Mouse (Mus musculus) c-Kit-negative CD71-positive TER-119-positive erythroid progenitor cells, embryonic 14.5 days (primary cell): ENCODE data around the gene Cd274.

ENCODE experiments used
- DNase-seq: peaks from one replicate; pipeline ENCODE4 v3.0.0-alpha.2; 2013; ENCODE audit warnings: low read depth, low spot score

Gene Cd274

DNA sequence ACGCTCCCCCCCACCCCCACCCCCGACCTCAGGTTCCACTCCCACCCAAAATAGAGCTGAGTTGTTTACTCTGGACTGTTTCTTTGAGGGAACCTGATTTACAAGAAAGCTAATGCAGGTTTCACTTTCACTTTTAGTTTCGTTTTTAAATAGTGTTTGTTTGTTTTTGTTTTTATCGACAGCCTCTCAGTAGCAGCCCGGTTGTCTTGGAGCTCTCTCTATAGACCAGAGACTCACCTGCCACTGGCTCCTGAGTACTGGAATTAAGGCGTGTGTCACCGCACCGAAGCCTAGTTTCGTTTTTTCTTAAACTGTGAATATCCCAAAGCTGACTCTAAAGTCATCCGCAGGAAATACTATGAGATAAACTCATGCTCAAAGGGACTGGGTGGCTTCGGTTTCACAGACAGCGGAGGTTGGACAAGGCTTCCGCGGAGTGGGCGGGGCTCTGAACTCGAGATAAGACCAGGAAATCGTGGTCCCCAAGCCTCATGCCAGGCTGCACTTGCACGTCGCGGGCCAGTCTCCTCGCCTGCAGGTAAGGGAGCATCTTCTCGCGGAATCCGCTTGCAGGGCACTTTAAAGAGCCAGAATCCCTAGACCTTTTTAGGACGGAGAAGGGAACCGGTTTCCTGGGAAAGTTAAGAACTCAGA is at the start of gene Cd274, which contains the start of gene Plgrkt:
Gene Cd274, plus strand, starts transcription at position 487 of the 654 bp plus-strand sequence.
Gene Plgrkt, minus strand, starts transcription at position 422 of the 654 bp plus-strand sequence.
- DNase-seq = peak; percentile 79

DNA sequence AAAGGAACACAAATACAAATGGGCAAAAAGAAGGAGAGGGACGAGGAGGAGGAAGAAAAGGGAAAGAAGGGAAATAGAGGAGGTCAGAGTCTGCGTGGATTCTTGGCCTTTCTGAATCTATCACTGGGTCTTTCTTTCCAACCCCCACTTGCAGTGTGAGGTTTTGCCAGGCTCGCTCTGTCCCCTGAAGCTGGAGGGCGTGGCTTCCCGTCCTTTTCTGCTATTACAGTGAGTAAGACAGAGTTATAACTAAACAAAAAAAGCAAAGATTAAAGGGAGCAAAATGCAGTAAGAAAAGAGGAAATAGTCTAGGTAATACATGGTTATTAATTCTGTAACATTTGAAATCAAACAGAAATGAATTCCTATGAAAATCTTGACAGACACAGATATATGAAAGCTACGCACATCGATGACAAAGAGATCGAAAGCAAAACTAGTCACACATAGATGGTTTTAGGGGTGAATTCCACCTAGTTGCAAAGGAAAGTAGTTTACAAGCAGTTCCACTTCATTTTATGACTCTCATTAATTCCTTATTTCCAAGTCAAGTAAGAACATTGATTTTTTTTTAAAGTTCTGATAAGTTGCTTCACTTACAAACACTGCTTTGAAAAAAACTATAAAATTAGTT is 43.7 kb upstream of the Cd274 start:
- no peak for DNase-seq

DNA sequence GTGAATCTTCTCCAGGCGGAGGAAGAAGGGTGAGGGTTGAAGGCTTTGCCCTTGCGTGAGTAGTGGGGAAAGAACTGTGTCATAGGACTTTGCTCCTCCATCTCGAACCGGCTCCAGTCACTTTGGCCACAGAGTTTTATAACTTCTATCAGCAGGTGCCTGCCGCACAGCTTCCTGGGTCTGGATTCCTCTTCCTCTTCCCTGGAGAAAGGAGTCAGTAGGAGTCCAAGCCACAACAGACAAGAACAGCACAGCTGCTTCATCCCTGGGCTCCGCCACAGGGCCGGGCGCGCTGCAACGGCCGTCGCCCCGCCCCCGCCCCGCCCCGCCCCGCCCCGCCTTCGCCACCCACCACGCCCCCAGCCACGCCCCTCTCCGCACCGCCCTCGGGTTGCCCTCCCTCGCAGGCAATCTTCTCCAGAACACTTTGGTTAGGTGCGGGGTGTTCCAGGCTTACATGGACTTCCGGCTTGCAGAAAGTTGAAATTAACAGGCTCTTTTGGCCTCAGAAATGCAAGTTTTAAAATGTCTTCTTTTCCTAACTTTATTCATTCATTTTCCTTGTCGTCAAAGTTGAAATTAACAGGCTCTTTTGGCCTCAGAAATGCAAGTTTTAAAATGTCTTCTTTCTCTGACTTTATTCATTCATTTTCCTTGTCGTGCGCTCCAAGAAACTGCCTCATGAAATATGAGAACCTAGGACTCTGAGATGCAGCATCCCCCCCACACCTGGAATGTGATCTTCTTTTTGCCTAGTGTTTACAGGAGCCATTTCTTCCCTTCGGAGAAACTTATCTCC is 42.0 kb upstream of the Cd274 start, which contains the start of gene Insl6:
Gene Insl6, minus strand, starts transcription at position 304 of the 799 bp plus-strand sequence.
- DNase-seq = peak; percentile 42

DNA sequence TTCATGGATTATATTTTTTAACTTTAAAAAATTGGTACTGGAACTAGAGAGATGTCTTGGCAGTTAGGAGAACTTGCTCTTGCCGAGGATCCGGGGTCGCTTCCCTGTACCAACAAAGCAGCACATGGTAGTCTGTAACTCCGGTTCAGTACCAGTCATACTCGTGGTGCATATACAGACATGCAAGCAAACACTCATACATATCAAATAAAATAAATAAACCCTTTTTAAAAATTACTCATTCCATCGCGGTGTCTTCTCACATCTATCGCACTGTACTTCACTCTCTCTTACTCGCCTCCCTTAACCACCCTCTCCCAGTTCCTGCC is 41.4 kb upstream of the Cd274 start:
- DNase-seq = no peak

DNA sequence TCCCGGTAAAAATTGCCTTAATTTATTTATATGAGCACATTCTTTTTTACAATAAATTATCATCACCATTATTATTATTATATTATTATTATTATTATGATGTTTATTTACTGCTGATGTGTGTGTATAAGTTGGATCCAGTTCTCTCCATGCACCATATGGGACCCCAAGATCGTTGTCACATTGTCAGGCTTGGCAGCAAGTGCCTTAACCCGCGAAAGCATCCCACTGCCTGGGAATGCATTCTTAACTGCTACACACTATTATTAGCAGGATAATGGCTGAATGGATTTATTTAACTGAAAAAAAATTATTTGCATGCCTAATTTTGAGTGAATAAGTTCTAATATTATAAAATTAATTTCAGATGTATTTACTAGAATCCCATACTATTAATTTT is 40.9 kb upstream of the Cd274 start:
- no peak for DNase-seq

DNA sequence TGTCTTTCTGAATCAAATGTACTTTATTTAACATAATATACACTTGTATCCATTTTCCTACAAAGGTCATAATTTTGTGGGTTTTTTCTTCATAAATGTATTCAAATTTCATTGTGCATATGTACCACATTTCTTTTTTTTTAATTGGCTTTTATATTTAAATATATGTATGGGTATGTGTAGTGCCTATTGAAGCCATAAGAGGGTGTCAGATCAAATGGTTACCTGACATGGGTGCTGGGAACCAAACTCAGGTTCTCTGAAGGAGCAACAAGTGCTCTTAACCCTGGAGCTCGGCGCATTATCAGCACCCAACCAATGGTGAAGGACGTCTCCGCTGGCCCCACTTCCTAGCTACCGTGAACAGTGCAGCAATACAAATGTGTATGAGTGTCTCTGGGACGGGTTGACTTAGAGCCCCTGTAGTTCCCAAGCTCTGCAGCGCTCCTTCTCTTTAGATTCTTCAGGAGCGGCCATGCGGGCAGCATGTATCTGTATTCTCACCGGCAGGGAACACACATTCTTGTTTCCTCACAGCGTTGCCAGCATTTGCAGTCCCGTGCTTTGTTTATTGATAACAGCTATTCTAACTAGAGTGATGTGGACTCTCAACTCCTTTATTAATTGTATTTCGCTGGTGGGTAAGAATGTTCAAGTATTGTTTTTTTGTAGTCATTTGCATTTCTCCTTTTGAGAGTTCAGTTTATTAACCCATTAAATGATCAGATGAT is 40.3 kb upstream of the Cd274 start:
- no peak for DNase-seq

DNA sequence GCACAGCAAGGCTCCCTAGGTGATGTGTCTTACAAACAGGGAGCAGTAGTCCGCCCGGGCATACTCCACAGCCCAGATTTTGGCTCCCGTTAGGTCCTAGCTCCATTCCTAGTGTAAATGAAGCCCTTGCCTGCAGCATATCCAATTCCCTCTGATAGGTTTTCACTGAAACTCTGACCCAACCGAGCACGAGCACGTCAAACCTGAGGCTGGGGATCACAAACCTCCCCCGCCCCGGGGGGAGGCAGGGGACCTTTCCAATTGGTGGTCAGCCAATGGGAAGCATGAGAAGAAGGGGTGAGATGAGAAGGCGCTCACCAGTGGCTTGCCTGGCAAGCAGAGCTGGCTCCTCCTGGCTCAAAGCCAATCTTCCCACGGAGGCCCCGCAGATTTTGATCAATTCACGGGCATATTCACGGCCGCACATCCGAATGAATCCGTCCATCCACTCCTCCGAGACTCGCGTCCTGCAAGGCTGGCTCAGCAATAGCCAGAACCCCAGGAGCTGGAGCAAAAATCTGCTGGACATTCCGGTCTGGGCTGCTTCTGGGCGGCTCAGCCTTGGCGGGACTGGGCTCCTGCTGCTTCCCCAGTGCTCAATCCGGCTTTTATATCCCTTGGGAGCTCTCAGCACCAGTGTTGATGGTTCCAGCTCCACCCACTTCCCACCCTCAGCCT is 33.0 kb upstream of the Cd274 start, which contains the start of gene Rln1:
Gene Rln1, minus strand, starts transcription at position 603 of the 678 bp plus-strand sequence.
- DNase-seq = no peak

DNA sequence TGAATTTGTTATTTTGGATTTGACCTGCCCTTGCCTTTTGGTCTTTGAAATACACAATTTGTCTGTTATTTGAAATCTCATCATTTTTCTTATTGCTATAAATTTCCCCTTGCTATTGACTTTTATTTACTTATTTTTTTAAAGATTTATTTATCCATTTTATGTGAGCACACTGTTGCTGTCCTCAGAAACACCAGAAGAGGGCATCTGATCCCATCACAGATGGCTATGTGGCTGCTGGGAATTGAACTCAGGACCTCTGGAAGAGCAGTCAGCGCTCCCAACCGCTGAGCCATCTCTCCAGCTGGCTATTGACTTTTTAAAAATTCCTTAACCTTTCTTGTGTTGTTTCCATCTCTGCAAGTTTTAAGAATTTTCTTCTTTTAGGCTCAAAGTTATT is 30.6 kb upstream of the Cd274 start:
- DNase-seq = no peak

DNA sequence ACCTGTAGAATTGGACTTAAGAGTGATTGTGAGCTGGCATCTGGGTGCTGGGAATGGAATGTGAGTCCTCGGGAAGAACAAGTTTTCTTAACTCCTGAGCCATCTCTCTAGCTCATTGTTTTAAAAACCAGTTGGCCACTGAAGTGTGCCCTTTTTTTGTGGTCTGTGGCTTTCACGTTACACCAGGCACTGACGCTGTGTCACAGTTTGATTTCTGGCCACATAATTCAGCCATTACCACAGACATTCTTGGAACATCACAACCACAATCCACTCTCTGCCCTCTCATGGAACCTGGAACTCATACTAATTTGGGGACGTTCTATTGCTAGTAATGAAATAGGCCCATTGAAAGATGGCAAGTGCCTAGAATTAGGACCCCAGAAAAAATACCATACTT is 26.2 kb upstream of the Cd274 start:
- DNase-seq = no peak

DNA sequence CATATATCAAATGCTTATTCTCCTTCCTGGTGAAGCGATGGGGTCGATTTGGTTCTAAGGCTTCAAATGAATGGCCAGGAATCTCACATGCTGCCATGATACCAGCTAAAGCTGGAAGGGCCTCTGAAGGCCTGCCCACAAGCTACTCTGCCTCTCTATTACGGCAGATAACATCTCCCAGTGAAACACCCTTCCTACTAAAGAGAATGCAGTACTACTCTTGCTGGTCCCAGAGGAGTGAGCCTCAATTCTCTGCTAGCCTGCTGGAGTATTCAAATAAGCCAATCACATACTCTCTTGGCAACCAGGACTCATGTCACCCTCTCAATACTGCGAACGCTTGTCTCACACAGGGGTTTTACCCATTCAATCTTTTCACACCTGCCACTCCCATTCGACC is 25.0 kb upstream of the Cd274 start:
- DNase-seq = no peak

DNA sequence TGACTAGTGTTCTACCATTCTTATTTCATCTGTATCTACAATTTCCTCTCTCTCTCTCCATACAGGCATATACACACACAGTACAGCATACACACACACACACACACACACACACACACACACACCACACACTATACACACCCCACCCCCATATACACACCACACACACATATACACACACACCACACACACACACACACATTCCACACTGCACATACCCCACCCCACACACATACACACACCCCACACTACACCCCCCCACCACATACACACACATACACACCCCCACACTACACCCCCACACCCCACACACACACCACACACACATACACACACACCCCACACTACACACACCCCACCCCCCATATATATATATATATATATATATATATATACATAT is 22.4 kb upstream of the Cd274 start:
- DNase-seq = no peak

DNA sequence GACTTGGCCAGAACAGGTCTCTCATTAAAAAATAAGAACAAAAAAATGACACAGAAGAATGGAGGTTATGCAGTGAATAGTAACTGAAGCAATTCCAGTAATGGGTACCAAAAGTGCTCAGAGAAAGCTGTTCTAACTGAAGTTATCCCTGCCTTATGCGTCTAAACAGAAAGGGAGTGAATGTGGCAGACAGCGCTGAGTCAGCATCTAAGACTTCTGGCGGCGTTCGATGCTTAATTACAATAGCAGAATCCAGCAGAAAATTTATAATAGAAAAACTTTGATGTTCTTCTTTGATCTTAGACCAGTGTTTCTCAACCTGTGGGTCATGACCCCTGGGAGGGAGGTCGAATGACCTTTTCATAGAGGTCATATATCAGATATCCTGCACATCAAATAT is 21.6 kb upstream of the Cd274 start:
- DNase-seq = no peak

DNA sequence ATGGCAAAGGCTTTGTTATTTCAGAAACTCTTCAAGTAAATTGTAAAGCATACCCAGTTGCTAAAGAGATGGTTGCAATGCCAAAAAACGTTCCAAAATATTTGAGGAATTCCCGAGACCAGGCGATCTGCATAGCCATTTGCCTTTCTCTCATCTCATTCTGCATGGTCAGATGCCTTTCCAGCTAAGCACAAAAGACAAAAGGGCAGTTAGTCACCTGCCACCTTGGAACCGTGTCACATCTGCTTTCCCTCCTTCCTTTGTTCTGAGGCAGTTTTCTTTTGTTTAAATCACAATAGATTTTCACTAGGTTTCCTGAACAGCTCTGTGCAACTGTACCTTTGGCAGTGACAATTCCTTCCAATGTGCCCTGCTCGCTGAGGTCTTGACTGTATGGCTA is 16.3 kb upstream of the Cd274 start:
- no peak for DNase-seq

DNA sequence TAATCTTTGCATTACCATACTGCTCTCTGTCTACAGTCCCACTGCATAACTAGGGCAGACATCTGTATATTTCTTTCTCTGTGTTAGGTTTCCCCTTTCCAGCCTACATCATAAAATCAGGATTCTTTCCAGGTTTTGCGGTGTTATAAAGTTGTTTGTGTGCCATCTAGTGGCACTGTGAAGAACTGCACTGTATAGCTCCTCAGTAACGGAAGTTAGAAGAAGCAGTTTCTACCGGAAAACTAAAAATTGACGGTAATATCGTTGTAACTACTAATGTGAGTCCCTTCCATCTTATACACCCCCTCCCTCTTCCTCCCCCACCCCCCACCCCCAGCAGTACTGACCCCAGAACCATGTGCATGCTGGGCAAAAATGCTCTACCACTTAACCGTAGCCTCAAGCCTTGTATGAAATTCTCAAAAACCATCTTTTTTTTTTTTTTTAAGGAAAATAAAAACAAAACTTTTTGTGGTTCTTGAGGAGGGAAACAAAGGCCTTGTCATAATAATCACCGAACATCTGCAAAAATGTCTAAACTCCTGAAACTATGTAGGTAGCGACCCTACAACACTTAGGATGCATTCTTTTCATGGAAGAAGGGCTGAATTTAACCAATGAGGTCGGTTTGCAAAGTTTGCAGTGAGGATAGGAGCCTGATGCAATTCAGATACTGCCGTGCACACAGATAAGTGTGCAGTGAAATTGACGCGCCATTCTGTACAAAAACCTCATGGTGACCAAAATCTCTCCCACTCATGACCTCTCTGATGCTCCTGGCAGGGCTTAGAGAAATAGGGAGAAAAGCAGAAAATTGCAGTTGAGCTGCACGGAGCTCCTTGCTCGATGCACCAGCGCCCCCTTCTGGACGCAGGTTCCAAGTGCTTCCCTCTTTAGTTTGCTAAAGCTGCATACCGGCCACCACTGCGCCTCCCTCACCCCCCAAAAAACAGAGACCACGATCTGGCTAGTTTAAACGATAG is 12.1 kb upstream of the Cd274 start:
- DNase-seq = peak; percentile 77

DNA sequence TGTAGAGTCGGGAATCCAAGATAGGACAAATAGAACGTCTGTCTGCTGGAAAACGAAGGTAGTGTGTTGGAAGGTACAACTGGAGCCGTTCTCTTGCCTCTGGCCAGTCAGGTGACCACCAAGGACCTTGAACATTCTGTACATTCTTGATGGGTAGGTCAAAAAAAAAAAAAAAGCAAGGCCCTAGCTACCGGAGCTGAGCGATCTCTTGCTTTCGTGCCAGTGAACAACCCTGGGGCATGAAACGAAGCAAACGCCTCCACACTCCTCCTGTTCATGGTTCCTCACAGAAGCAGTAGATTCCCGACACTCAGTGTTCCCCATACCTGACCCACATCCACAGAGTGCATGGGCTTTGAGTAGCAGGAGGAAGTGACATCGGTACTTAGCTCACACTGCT is 11.0 kb upstream of the Cd274 start:
- no peak for DNase-seq

DNA sequence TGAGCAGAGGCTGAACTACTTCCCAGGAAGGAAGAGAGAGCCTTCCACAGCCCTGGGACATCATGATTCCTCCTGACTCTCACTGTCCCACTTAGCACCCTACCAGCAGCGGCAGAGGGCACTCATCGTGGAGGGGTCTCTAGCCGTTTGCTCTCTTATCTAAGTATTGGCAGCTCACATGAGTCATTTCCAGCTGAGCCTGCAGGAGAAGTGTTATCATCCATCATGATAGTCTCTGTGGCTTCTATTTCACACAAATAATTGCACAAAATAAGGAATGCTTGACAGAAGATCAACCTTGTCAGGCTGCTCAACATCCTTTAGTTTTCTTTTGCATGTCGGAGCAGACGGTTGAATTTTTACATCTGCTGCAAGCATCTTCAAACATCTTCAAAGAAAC is 7.0 kb upstream of the Cd274 start:
- DNase-seq = no peak

DNA sequence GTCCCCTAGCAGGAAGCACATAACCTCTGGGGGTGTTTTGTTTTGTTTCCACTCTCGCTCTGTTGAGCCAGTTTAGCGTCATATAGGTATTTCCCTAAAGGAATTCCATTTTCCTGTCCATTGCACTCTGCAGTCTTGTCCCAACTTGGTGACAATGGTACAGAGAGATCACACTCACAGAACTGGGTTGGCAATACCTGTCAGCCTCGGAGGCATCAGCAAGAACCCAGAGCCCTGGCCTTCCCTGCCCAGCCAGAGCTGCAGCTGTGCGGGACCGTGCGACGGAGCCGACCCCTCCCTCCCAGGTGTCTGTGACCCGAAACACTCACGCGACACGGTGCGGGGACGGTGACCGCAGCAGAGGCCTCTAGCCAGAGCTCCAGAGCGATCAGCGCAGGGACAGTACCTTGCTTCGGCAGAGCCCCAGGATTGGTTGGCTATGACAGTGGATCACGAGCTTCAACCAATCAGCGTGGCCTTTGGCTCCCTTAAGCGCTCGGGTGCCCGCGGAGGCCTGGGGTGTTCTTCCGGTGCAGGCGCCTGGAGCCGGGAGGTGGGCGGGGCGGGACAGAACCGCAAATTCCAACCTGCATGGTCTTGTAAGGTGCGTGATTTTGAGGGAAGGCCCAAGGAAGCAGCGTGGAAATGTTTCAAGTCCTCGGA is 5.7 kb upstream of the Cd274 start:
- DNase-seq = peak; percentile 90

DNA sequence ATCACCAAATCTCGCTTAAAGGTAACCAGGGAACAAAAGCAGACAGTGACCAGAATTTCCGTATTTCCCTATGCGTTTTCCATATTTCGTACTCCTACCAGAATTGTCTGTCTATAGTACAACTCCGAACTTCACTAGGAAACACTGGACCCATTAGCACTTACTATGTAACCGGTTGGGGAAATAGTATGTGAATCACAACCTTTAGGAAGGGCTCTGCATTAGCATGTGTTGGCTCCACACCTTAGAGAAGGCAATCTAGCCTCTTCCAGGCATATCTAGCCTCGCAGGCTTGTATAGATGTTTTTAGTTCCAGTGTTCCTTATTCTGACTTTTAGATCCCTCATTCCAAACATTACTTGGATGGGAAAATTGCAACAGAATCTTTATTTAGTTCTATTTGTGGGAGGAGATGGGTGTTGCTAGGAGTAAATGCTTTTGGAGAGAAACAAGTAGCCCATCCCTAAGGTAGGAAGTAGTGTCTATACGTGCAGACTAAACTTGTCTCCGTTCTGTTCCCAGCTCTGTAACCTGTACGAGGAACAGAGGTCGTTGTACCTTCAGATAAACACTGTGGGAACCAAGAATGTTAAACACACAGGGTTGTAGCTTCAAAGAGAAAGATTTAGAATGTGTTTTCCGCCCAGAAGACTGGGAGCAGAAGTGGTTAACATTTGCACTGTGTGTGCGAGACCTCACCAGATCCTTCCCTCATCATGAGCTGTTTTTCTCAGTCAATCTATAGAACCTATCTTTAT is 4.9 kb upstream of the Cd274 start:
- DNase-seq = no peak

DNA sequence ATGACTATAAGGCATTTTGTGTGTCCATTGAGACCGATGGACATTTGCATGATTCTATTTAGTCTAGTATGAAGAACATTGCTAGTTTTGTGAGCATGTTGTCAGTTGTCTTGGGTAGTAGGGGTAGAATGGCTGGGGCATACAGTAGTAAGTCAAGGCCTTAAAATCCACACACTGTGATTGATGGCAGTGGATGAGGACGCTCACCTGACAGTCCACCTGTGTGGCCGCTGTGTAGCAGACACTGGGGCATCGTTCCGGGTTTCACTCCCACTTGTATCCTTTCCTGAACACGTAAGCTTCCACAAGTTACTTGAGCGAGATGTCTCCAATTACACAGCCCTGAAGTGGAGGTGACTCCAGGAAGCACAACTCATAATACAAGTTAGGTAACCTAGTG is 3.7 kb upstream of the Cd274 start:
- DNase-seq = no peak
